Mouse (Mus musculus): ENCODE data around the gene Cldn5. TPM values are rescaled to one million over a fixed set of nuclear protein-coding genes. Genes with fewer than 3 reads are reported as not detected.

Cldn5 gene
- polyA plus RNA-seq, 1 experiment: not detected

- TF ChIP-seq POLR2A (IDR thresholded peaks at IDR 0.05; ENCODE audit: low read depth, low read length): no peak
- Histone ChIP-seq H3K4me1 (ENCODE audit: control insufficient read depth, insufficient read depth, low read length) (no peaks in the 10 kb centered on the region), H3K4me3 (ENCODE audit: insufficient read depth, low read length) (no peak overlapping the region), H3K27ac (ENCODE audit: insufficient read depth, low read length) (no peak overlapping the region)
Observed at GRCm38 (mm10) chr16:18751885-18752499, 24.7 kb upstream of the Cldn5 start.

- Histone ChIP-seq H3K4me3 (ENCODE audit: insufficient read depth, low read length) (no peak overlapping the region), H3K4me1 (ENCODE audit: control insufficient read depth, insufficient read depth, low read length) (no peaks in the 10 kb centered on the region), H3K27ac (ENCODE audit: insufficient read depth, low read length) (no peak overlapping the region)
- TF ChIP-seq POLR2A (IDR thresholded peaks at IDR 0.05; ENCODE audit: low read depth, low read length) (no peak), CTCF (IDR thresholded peaks at IDR 0.05; ENCODE audit: borderline replicate concordance, insufficient read depth, low read length) (no peak)
Observed at GRCm38 (mm10) chr16:18761734-18762133, 14.9 kb upstream of the Cldn5 start.

- Histone ChIP-seq H3K27ac (ENCODE audit: insufficient read depth, low read length) (no peak overlapping the region), H3K4me3 (ENCODE audit: insufficient read depth, low read length) (no peak overlapping the region), H3K4me1 (ENCODE audit: control insufficient read depth, insufficient read depth, low read length) (no peaks in the 10 kb centered on the region)
- TF ChIP-seq POLR2A (IDR thresholded peaks at IDR 0.05; ENCODE audit: low read depth, low read length) (no peak), CTCF (IDR thresholded peaks at IDR 0.05; ENCODE audit: borderline replicate concordance, insufficient read depth, low read length) (no peak)
Observed at GRCm38 (mm10) chr16:18762960-18763359, 13.7 kb upstream of the Cldn5 start.

- TF ChIP-seq CTCF (IDR thresholded peaks at IDR 0.05; ENCODE audit: borderline replicate concordance, insufficient read depth, low read length): no peak
- TF ChIP-seq POLR2A (IDR thresholded peaks at IDR 0.05; ENCODE audit: low read depth, low read length): no peak
- Histone ChIP-seq H3K27ac (ENCODE audit: insufficient read depth, low read length) (no peak overlapping the region), H3K4me1 (ENCODE audit: control insufficient read depth, insufficient read depth, low read length) (no peaks in the 10 kb centered on the region), H3K4me3 (ENCODE audit: insufficient read depth, low read length) (no peak overlapping the region)
Observed at GRCm38 (mm10) chr16:18766390-18766789, 10.3 kb upstream of the Cldn5 start.

GRCm38 (mm10) chr16:18769501-18769900 is 7.1 kb upstream of the Cldn5 start:
- H3K4me1 ChIP-seq (ENCODE audit: control insufficient read depth, insufficient read depth, low read length): no peaks in the 10 kb centered on the region
- H3K4me3 ChIP-seq (ENCODE audit: insufficient read depth, low read length): no peak overlapping the region
- no peak for TF ChIP-seq CTCF (IDR thresholded peaks at IDR 0.05; ENCODE audit: borderline replicate concordance, insufficient read depth, low read length)
- TF ChIP-seq POLR2A (IDR thresholded peaks at IDR 0.05; ENCODE audit: low read depth, low read length): no peak
- H3K27ac ChIP-seq (ENCODE audit: insufficient read depth, low read length): no peak overlapping the region

- Histone ChIP-seq H3K4me1 (ENCODE audit: control insufficient read depth, insufficient read depth, low read length) (no peaks in the 10 kb centered on the region), H3K4me3 (ENCODE audit: insufficient read depth, low read length) (no peak overlapping the region), H3K27ac (ENCODE audit: insufficient read depth, low read length) (no peak overlapping the region)
- TF ChIP-seq POLR2A (IDR thresholded peaks at IDR 0.05; ENCODE audit: low read depth, low read length) (no peak), CTCF (IDR thresholded peaks at IDR 0.05; ENCODE audit: borderline replicate concordance, insufficient read depth, low read length) (no peak)
Observed at GRCm38 (mm10) chr16:18773936-18774335, 2.7 kb upstream of the Cldn5 start.

GRCm38 (mm10) chr16:18775621-18776555 is 759 bp upstream of the Cldn5 start:
- TF ChIP-seq CTCF (IDR thresholded peaks at IDR 0.05; ENCODE audit: borderline replicate concordance, insufficient read depth, low read length) (no peak), POLR2A (IDR thresholded peaks at IDR 0.05; ENCODE audit: low read depth, low read length) (no peak)
- H3K27ac ChIP-seq (ENCODE audit: insufficient read depth, low read length): no peak overlapping the region

GRCm38 (mm10) chr16:18777101-18778080 is 744 bp downstream of the Cldn5 start:
- Histone ChIP-seq H3K4me3 (ENCODE audit: insufficient read depth, low read length) (no peak overlapping the region), H3K27ac (ENCODE audit: insufficient read depth, low read length) (no peak overlapping the region), H3K4me1 (ENCODE audit: control insufficient read depth, insufficient read depth, low read length) (no peaks in the 10 kb centered on the region)
- TF ChIP-seq CTCF (IDR thresholded peaks at IDR 0.05; ENCODE audit: borderline replicate concordance, insufficient read depth, low read length) (no peak), POLR2A (IDR thresholded peaks at IDR 0.05; ENCODE audit: low read depth, low read length) (no peak)

More at GRCm38 (mm10) chr16:18775621-18776555, 759 bp upstream of the Cldn5 start:
- Histone ChIP-seq H3K4me1 (ENCODE audit: control insufficient read depth, insufficient read depth, low read length) (no peaks in the 10 kb centered on the region), H3K4me3 (ENCODE audit: insufficient read depth, low read length) (no peak overlapping the region)

GRCm38 (mm10) chr16:18778461-18778860 is 1.8 kb downstream of the Cldn5 start:
- H3K4me1 ChIP-seq (ENCODE audit: control insufficient read depth, insufficient read depth, low read length): no peaks in the 10 kb centered on the region
- TF ChIP-seq CTCF (IDR thresholded peaks at IDR 0.05; ENCODE audit: borderline replicate concordance, insufficient read depth, low read length) (no peak), POLR2A (IDR thresholded peaks at IDR 0.05; ENCODE audit: low read depth, low read length) (no peak)
- H3K27ac ChIP-seq (ENCODE audit: insufficient read depth, low read length): no peak overlapping the region
- H3K4me3 ChIP-seq (ENCODE audit: insufficient read depth, low read length): no peak overlapping the region
